Mouse (Mus musculus) ovary, postnatal 10 days (tissue): ENCODE results near the gene Id2.

ENCODE experiments used
- DNase-seq: peaks from one replicate; pipeline ENCODE4 v3.0.0; 2022; ENCODE audit warnings: low spot score

The Id2 gene

DNA sequence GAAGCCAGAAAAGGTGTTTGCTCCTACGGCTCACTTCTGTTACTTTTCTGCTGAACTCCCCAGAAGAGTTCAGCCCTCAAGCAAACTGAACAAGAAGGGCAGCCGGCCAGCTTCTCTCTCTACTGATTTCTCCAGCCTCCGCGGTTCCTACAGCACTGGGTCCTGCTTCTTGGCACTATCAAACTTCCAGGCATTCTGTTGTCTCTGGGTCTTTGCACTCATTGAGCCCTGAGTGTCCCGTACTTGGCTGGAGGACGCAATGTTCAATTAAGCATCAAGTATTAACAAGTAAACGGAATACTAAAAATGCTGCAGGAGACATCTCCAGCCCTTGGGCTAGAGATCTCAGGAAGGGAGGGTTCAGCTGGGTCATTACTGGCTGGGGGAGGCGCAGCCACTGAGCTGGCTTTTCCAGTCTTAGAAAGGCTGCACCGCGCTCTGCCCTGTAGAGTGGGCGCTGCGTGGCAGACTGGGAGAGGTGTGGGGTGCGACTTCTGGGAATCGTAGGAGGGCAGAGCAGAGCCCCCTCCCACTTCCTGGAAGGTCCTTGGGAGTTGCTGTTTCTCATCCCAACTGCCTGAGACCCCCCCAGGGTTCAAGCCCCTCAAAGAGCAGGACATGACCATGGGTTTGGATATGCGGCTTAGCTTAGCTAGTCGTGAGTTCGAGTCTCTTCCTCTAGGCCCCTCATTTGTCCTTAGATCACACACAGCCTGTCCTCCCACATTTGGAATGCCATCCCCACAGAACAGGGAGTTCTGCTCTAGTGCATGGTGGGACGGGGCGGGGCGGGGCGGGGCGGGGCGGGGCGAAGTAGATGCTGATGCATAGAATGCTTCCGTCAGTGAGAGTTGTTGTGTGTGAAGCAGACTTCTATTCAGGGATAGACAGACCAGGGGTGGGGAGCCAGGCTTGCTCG is 13.4 kb downstream of the Id2 start:
- DNase-seq, result no peak

DNA sequence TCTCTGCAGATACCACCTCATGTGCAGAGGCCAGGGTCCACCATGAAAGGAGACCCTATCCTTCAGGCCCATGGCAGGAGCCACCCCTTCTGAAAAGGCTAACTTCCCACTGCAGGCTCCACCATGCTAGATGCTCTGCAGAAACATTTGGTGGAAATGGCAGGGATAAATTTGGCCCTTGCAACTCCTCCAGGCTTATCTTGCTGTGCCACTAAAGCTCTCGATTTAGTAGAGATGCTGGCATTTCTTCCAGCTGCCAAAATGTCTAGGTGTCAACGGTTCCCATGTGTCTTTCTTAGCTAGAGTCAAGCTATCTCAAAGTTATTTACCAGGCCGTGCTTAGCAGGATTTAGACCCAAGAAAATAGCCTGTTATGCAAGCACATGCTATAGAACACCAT is 22.6 kb downstream of the Id2 start:
- no peak for DNase-seq

DNA sequence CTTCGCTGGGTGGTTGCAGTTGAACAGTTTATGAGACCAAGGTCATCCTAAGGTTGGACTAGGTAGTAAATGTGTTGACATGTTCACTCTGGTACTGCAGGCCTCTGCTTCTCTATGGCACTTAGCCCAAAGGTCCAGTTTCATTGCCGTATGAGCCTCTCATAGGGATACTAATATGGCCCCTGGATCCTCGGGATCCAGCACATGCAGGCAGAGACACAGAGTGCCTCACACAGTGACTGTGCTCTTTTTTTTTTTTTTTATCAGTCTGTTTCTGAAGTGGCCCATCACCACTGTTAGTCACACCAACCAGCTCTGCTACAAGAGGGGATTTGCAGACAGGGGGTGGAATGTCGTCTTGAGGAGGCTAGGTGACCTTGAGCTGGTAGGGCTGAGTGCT is 23.6 kb downstream of the Id2 start:
- no peak for DNase-seq

DNA sequence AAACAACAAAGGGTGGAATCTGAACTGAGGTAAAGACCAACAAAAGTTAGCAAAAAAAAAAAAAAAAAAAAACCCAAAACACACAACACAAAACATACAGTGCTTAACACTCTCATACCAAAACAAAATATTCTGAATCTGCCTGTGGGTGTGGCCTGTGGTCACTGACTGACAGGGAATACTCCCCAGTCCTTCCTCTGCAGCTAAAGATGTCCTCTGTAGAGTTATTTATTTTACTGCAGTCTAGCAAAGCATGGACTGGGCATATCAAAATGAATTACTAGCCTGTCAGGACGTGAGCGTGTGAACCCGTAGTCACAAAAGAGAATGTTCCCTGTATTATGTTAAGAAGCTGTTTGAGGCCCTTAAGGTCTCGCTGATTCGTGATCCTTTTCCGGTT is 34.7 kb downstream of the Id2 start:
- DNase-seq, result no peak

DNA sequence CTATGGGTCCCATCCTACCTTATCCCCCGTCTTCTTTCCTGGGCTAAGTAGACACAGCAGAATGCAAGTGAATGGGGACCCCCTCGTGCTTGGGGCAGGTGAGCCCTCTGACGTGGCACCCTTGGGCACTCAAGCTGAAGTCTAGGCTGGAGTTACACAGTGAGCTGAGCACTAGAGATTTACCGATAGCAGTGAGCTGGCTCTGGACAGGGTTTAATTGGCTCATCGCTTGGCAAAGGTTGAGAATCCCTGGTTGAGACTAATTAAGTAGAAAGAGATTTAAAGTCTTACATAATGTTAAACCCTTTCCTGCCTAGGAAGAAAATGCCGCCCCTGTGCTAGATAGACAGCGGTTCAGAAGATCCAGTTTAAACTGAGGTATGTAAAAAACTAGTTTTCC is 36.0 kb downstream of the Id2 start:
- no peak for DNase-seq

DNA sequence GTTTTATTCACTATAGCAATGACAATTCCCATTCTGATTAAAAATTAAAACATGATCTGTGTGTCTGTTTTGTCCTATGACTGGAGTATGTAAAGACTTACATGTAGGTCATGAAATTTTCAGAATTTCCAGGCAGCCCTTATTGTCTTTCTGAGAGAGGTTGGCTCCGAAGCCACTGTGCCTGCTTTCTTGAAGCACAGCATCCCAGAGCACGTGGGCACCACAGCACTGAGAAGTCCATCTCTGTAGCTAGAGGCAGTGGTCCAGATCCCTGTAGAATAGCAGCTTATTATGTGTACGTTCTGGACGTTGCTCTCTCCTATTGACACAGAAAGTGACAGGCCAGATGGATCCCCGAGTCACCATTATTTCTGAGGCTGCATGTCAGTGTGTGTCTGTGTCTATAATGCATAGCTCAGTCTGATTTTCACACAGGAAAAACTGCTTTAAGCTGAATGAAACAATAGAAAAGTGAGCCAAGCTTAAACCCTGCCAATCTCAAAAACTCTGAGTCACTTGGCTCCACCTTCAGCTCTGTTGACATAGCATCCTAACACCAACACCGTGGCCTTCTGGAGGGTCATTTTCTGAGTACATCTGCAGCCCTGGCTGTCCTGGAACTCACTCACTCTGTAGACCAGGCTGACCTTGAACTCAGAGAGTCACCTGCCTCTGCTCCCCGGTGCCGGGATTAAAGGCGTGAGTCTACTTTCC is 37.3 kb downstream of the Id2 start:
- DNase-seq, result no peak

DNA sequence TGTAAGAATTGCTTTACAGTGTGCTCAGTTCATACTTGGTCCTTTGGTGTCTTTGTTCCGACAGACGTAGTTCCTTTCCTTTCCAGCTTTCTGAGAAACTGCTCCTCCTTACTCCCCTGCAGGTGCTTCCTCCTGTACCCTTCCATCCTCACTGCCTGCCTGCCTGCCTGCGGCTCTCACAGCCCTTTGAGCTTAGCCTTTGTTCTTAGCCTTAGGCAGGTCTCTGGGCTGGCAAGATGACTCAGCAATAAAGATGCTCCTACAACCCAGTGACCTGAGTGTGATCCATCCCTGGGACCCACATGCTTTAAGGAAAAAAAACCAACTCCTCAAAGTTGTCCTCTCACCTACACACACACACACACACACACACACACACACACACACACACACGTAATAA is 42.0 kb downstream of the Id2 start:
- no peak for DNase-seq

DNA sequence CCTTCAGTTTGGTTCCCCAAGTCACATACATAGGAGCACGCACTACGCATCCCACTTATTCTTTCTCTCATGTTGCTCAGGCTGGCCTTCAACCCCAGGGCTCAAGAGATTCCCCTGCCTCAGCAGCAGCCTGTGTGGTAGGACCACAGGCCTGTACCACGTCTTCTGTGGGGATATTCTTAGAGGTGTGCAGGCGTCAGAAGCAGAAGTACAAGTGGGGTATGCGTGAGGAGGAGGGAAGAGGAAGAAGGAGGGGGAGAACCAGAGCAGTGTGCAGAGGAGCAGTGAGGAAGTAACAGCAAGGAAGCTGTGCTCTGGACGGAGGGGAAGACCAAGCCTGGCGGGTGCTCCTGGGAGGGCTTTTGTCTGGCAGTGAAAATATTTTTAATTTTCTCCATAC is 42.4 kb downstream of the Id2 start:
- DNase-seq, result no peak

DNA sequence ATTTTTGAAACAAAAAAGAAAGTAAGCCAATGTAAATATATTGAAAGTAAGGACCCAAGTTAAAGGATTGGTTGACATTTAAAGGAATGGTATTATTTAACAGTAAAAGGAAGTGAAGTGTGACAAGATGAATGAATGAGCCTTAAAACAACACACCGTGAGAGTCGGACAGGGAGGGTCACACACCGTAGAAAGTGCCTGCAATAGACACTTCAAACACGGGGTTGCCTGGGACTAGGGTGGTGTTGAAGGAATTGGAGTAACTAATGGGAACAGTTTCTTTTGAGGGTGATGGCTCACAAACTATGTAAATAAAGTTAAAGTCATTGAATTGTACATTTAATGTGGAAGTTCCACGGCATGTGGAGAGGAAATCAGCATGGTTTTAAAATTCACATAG is 47.7 kb downstream of the Id2 start:
- no peak for DNase-seq

DNA sequence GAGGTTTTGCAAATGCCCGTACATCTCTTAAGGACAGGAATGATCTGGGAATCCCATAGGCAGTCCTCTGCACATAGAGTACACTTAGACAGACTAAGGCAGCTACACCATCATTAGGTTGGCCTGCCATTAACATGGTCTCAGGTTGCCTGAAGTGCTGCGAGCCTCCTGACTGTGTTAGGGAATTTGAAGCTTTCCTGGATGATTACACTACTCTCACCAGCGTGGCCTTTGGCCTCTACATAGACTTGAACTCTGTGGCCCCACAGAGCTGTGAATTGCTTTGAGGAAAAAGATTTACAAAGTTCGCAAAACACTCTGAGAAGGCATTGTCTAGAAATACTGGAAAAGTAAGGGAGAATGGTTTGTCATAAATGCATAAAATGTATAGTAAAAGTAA is 52.4 kb downstream of the Id2 start:
- no peak for DNase-seq

DNA sequence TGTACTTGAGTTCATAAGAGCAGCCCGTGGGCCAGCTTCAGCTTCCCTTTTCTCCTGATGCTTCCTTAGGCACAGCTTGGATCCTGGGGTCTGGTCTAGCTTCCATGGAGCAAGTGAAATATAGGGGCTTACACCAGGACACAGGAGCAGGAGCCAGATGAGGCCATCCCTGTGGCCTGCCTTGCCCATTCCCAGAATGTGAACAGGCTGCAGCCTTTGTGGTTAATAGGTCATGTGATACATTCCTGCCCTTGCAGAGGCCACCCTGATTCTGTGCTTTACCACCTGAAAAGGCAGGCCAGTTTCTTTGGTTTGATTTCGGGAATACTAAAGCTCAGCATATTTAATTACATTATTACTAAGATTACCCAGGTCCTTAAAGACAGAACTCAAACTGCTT is 52.9 kb downstream of the Id2 start:
- DNase-seq, result no peak
